In genomic region chr6:52211170-52211935, GRCm38 (mm10) we compare ENCODE assay signal across 8 mouse cellular contexts. TPM values are rescaled to one million over a fixed set of nuclear protein-coding genes. Genes with fewer than 3 reads are reported as not detected.
DNase-seq lines count a peak whose midpoint lies in the region; ATAC-seq and TF ChIP-seq lines count a peak whose summit lies in the region.

No protein-coding gene starts in this region.

- DNase-seq in 416B (ENCODE audit: low read depth) = peak; percentile 53
- DNase-seq in embryonic facial prominence, embryonic 11.5 days (ENCODE audit: low spot score) = peak; percentile 84
- DNase-seq in liver, postnatal 0 days = peak; percentile 72
- DNase-seq in neural tube, embryonic 10.5 days (ENCODE audit: extremely low spot score, low spot score) = peak; percentile 88
- DNase-seq in testis, postnatal 10 days (ENCODE audit: low spot score) = peak; percentile 85

- no peak overlapping the region for H3K9ac ChIP-seq in embryonic facial prominence, embryonic 11.5 days (replicated peaks; ENCODE audit: low read length)
- H3K9ac ChIP-seq in heart, embryonic 13.5 days = peak overlapping the region; percentile 34; the same call in 1 of the 2 replicates
- peak overlapping the region; percentile 97 for H3K9ac ChIP-seq in kidney, embryonic 16.5 days (replicated peaks; ENCODE audit: low read length)
- H3K9ac ChIP-seq in liver, postnatal 0 days (replicated peaks) = no peak overlapping the region

- H3K4me2 ChIP-seq in embryonic facial prominence, embryonic 11.5 days (ENCODE audit: low read depth, low read length) = no peak overlapping the region
- H3K4me2 ChIP-seq in heart, embryonic 13.5 days = peak overlapping the region; percentile 53
- peak overlapping the region; percentile 81 for H3K4me2 ChIP-seq in kidney, embryonic 16.5 days (replicated peaks; ENCODE audit: low read depth, low read length)
- H3K4me2 ChIP-seq in liver, postnatal 0 days (ENCODE audit: low read depth, low read length) = peak overlapping the region; percentile 49

- under 1% methylated on average over 34 of the region's 37 CpGs for WGBS in embryonic facial prominence, embryonic 11.5 days
- WGBS in heart, embryonic 13.5 days = 2% methylated on average over 37 of the region's 37 CpGs
- WGBS in kidney, embryonic 16.5 days = under 1% methylated on average over 37 of the region's 37 CpGs
- 3% methylated on average over 37 of the region's 37 CpGs for WGBS in liver, postnatal 0 days (ENCODE audit: insufficient replicate concordance)

- ATAC-seq in activated CD4-positive, CD25-positive, alpha-beta regulatory T cell, adult 4 months = peak; percentile 79
- ATAC-seq in embryonic facial prominence, embryonic 11.5 days (replicated peaks; ENCODE audit: insufficient number of reproducible peaks, low FRiP score, low TSS enrichment, low read depth) = no peak
- no peak; the same call in 1 of the 2 replicates for ATAC-seq in heart, embryonic 13.5 days (ENCODE audit: extremely low read depth, insufficient number of reproducible peaks, low FRiP score, low TSS enrichment)
- peak; percentile 39 for ATAC-seq in kidney, embryonic 16.5 days (ENCODE audit: low FRiP score, low TSS enrichment)
- peak; percentile 71 for ATAC-seq in liver, postnatal 0 days

- no peak overlapping the region for H3K4me3 ChIP-seq in embryonic facial prominence, embryonic 11.5 days (ENCODE audit: low read depth, low read length)
- H3K4me3 ChIP-seq in heart, embryonic 13.5 days = peak overlapping the region; percentile 41
- H3K4me3 ChIP-seq in kidney, embryonic 16.5 days (ENCODE audit: low read length) = peak overlapping the region; percentile 80
- peak overlapping the region; percentile 6; the same call in 1 of the 2 replicates for H3K4me3 ChIP-seq in liver, postnatal 0 days (ENCODE audit: low read depth, low read length)

- no peak for TF ChIP-seq EP300 in liver, postnatal 0 days (IDR thresholded peaks at IDR 0.05; ENCODE audit: low read depth)

- no peaks in the 10 kb centered on the region for H3K9me3 ChIP-seq in embryonic facial prominence, embryonic 11.5 days (replicated peaks; ENCODE audit: control insufficient read depth, low read length)
- no peaks in the 10 kb centered on the region for H3K9me3 ChIP-seq in heart, embryonic 13.5 days
- H3K9me3 ChIP-seq in kidney, embryonic 16.5 days (ENCODE audit: low read length) = no peaks in the 10 kb centered on the region
- H3K9me3 ChIP-seq in liver, postnatal 0 days (ENCODE audit: low read length) = no peaks in the 10 kb centered on the region

- TF ChIP-seq CTCF in liver, postnatal 0 days (IDR thresholded peaks at IDR 0.05; ENCODE audit: low read depth) = peak; percentile 75

- H3K27ac ChIP-seq in embryonic facial prominence, embryonic 11.5 days (replicated peaks; ENCODE audit: low read depth, low read length) = no peak overlapping the region
- H3K27ac ChIP-seq in heart, embryonic 13.5 days (replicated peaks) = no peak overlapping the region
- peak overlapping the region; percentile 99 for H3K27ac ChIP-seq in kidney, embryonic 16.5 days (ENCODE audit: low read length)
- no peak overlapping the region for H3K27ac ChIP-seq in liver, postnatal 0 days (ENCODE audit: low read depth)

- peaks cover 96% of the 10 kb centered on the region for H3K27me3 ChIP-seq in embryonic facial prominence, embryonic 11.5 days (ENCODE audit: control insufficient read depth, insufficient read depth, low read length)
- peaks cover 100% of the 10 kb centered on the region for H3K27me3 ChIP-seq in heart, embryonic 13.5 days (replicated peaks)
- 0 out of 2 replicates have a peak, but pooled peaks cover 4% of the 10 kb centered on the region for H3K27me3 ChIP-seq in kidney, embryonic 16.5 days (ENCODE audit: insufficient read depth, low read length)
- peaks cover 98% of the 10 kb centered on the region for H3K27me3 ChIP-seq in liver, postnatal 0 days (ENCODE audit: insufficient read depth, low read length)

- H3K36me3 ChIP-seq in embryonic facial prominence, embryonic 11.5 days (replicated peaks; ENCODE audit: control insufficient read depth, insufficient read depth, low read depth, low read length) = no peaks in the 10 kb centered on the region
- H3K36me3 ChIP-seq in heart, embryonic 13.5 days = no peaks in the 10 kb centered on the region
- H3K36me3 ChIP-seq in kidney, embryonic 16.5 days (ENCODE audit: insufficient read depth, low read length) = no peaks in the 10 kb centered on the region
- H3K36me3 ChIP-seq in liver, postnatal 0 days (replicated peaks; ENCODE audit: insufficient read depth, low read length) = no peaks in the 10 kb centered on the region

- H3K4me1 ChIP-seq in embryonic facial prominence, embryonic 11.5 days (ENCODE audit: control insufficient read depth, insufficient read depth, low read length) = no peaks in the 10 kb centered on the region
- H3K4me1 ChIP-seq in heart, embryonic 13.5 days = peaks cover 23% of the 10 kb centered on the region
- H3K4me1 ChIP-seq in kidney, embryonic 16.5 days (ENCODE audit: insufficient read depth, low read length) = peaks cover 59% of the 10 kb centered on the region
- H3K4me1 ChIP-seq in liver, postnatal 0 days (ENCODE audit: insufficient read depth) = peaks cover 2% of the 10 kb centered on the region; the same call in 1 of the 2 replicates

RNA-seq across cellular contexts. Expression of gene Hoxa3, which starts 1.8 kb away (rescaled TPM):
- polyA plus RNA-seq in activated CD4-positive, CD25-positive, alpha-beta regulatory T cell, adult 4 months (2017; shearing (Covaris generic)) = under 1 TPM in 1 of 2 experiments, not detected in 1; 0.21 TPM
- 0.88 and 0.91 TPM in 2 replicates for polyA plus RNA-seq in embryonic facial prominence, embryonic 11.5 days (2014; fragmentation: Nextera tagmentation; extraction: Ambion mirVana)
- 0.99 and 1.2 TPM in 2 replicates for polyA plus RNA-seq in heart, embryonic 13.5 days (2015; fragmentation: Nextera tagmentation; extraction: Ambion mirVana)
- polyA plus RNA-seq in kidney, embryonic 16.5 days (2015; fragmentation: Nextera tagmentation; extraction: Ambion mirVana) = 8.2 and 10.8 TPM in 2 replicates
- polyA plus RNA-seq in liver, postnatal 0 days (2015; fragmentation: Nextera tagmentation; extraction: Ambion mirVana) = 0.16 and 0.17 TPM in 2 replicates

RNA-seq across cellular contexts. Expression of gene Gm28308, which starts 1.8 kb away (rescaled TPM):
- not detected for polyA plus RNA-seq in activated CD4-positive, CD25-positive, alpha-beta regulatory T cell, adult 4 months (2017; shearing (Covaris generic))
- polyA plus RNA-seq in embryonic facial prominence, embryonic 11.5 days (2014; fragmentation: Nextera tagmentation; extraction: Ambion mirVana) = 0.38 TPM in 1 of 2 replicates, not detected in the other
- polyA plus RNA-seq in heart, embryonic 13.5 days (2015; fragmentation: Nextera tagmentation; extraction: Ambion mirVana) = not detected in 2 replicates
- not detected in 2 replicates for polyA plus RNA-seq in kidney, embryonic 16.5 days (2015; fragmentation: Nextera tagmentation; extraction: Ambion mirVana)
- not detected in 2 replicates for polyA plus RNA-seq in liver, postnatal 0 days (2015; fragmentation: Nextera tagmentation; extraction: Ambion mirVana)

RNA-seq across cellular contexts. Expression of gene Hoxa6, which starts 2.8 kb away (rescaled TPM):
- not detected for polyA plus RNA-seq in activated CD4-positive, CD25-positive, alpha-beta regulatory T cell, adult 4 months (2017; shearing (Covaris generic))
- not detected in 2 replicates for polyA plus RNA-seq in embryonic facial prominence, embryonic 11.5 days (2014; fragmentation: Nextera tagmentation; extraction: Ambion mirVana)
- 0.40 TPM in 1 of 2 replicates, not detected in the other for polyA plus RNA-seq in heart, embryonic 13.5 days (2015; fragmentation: Nextera tagmentation; extraction: Ambion mirVana)
- polyA plus RNA-seq in kidney, embryonic 16.5 days (2015; fragmentation: Nextera tagmentation; extraction: Ambion mirVana) = 2.9 and 3.8 TPM in 2 replicates
- not detected in 2 replicates for polyA plus RNA-seq in liver, postnatal 0 days (2015; fragmentation: Nextera tagmentation; extraction: Ambion mirVana)

RNA-seq across cellular contexts. Expression of gene Hoxa5, which starts 7.0 kb away (rescaled TPM):
- polyA plus RNA-seq in activated CD4-positive, CD25-positive, alpha-beta regulatory T cell, adult 4 months (2017; shearing (Covaris generic)) = not detected
- 0.39 and 1.4 TPM in 2 replicates for polyA plus RNA-seq in embryonic facial prominence, embryonic 11.5 days (2014; fragmentation: Nextera tagmentation; extraction: Ambion mirVana)
- 3.6 and 5.9 TPM in 2 replicates for polyA plus RNA-seq in heart, embryonic 13.5 days (2015; fragmentation: Nextera tagmentation; extraction: Ambion mirVana)
- polyA plus RNA-seq in kidney, embryonic 16.5 days (2015; fragmentation: Nextera tagmentation; extraction: Ambion mirVana) = 9.0 and 9.5 TPM in 2 replicates
- 0.58 and 0.73 TPM in 2 replicates for polyA plus RNA-seq in liver, postnatal 0 days (2015; fragmentation: Nextera tagmentation; extraction: Ambion mirVana)

RNA-seq across cellular contexts. Expression of gene Hoxa7, which starts 10.3 kb away (rescaled TPM):
- not detected for polyA plus RNA-seq in activated CD4-positive, CD25-positive, alpha-beta regulatory T cell, adult 4 months (2017; shearing (Covaris generic))
- 0.26 and 0.34 TPM in 2 replicates for polyA plus RNA-seq in embryonic facial prominence, embryonic 11.5 days (2014; fragmentation: Nextera tagmentation; extraction: Ambion mirVana)
- 0.46 and 0.59 TPM in 2 replicates for polyA plus RNA-seq in heart, embryonic 13.5 days (2015; fragmentation: Nextera tagmentation; extraction: Ambion mirVana)
- 25.7 and 27.5 TPM in 2 replicates for polyA plus RNA-seq in kidney, embryonic 16.5 days (2015; fragmentation: Nextera tagmentation; extraction: Ambion mirVana)
- polyA plus RNA-seq in liver, postnatal 0 days (2015; fragmentation: Nextera tagmentation; extraction: Ambion mirVana) = 0.39 and 0.50 TPM in 2 replicates

Comparison
In these comparisons a context has a peak if more than half of its experiments do, and no peak if none do; other contexts are left out.
1. ATAC-seq: peak in activated CD4-positive, CD25-positive, alpha-beta regulatory T cell, adult 4 months (single experiment), kidney, embryonic 16.5 days (single experiment) and liver, postnatal 0 days (single experiment); none in embryonic facial prominence, embryonic 11.5 days (single experiment) and heart, embryonic 13.5 days (single experiment).
2. H3K9ac ChIP-seq: peak in heart, embryonic 13.5 days (single experiment) and kidney, embryonic 16.5 days (single experiment); none in embryonic facial prominence, embryonic 11.5 days (single experiment) and liver, postnatal 0 days (single experiment).
3. Peak in every context shown above with its lines, with median percentiles within 50 percentile points of each other: DNase-seq.